24 mouse cellular contexts compared by ENCODE assay signal in genomic region chr10:60708837-60709236, GRCm38 (mm10). TPM values are rescaled to one million over a fixed set of nuclear protein-coding genes. Genes with fewer than 3 reads are reported as not detected.
A peak's percentile ranks its signal among the peaks of the same experiment; 100 is the strongest.
DNase-seq lines count a peak whose midpoint lies in the region; ATAC-seq lines count a peak whose summit lies in the region.
"Had no signal": no experiment of that assay in that cellular context is flagged by ENCODE, and none has a peak within 500 bp of the region (broad histone marks: within the 10 kb centered on the region; RNA-seq: fewer than 3 reads in every experiment).

No protein-coding gene starts in this region.

- H3K36me3 ChIP-seq in liver, embryonic 11.5 days (ENCODE audit: control insufficient read depth, insufficient read depth, low read length), result no peaks in the 10 kb centered on the region
- peaks cover under 1% of the 10 kb centered on the region; the same call in 1 of the 2 replicates for H3K36me3 ChIP-seq in liver, embryonic 13.5 days
- H3K36me3 ChIP-seq: intestine, embryonic 15.5 days had no signal

- H3K9me3 ChIP-seq in liver, embryonic 11.5 days (ENCODE audit: control insufficient read depth, low read length), result no peaks in the 10 kb centered on the region
- no peaks in the 10 kb centered on the region for H3K9me3 ChIP-seq in liver, embryonic 13.5 days (replicated peaks)
- H3K9me3 ChIP-seq: embryonic facial prominence, embryonic 15.5 days; forebrain, embryonic 15.5 days; heart, embryonic 10.5 days; intestine, embryonic 15.5 days had no signal

- DNase-seq in liver, embryonic 11.5 days (ENCODE audit: low spot score), result no peak
- no peak for DNase-seq in liver
- peak; percentile 62 for DNase-seq in kidney, postnatal 10 days
- DNase-seq in liver, embryonic 13.5 days, result no peak
- DNase-seq in adrenal gland, adult 18-20 months (ENCODE audit: low spot score in 2 of 2), result no peak
- DNase-seq in gastrocnemius, postnatal 10 days, result no peak
- DNase-seq in adrenal gland, postnatal 36 days, result no peak
- DNase-seq: adrenal gland, postnatal 25 days; cerebellum, adult 9-10 months; gastrocnemius, postnatal 36 days; layer of hippocampus, adult 9-11 months; lung, embryonic 14.5 days; lung, postnatal 36 days had no signal

- H3K27ac ChIP-seq in liver, embryonic 11.5 days (ENCODE audit: low read depth, low read length), result no peak overlapping the region
- no peak overlapping the region for H3K27ac ChIP-seq in liver, embryonic 13.5 days
- H3K27ac ChIP-seq: embryonic facial prominence, embryonic 15.5 days; forebrain, embryonic 15.5 days; heart, embryonic 10.5 days; intestine, embryonic 15.5 days; limb, embryonic 13.5 days; midbrain, embryonic 13.5 days; stomach, postnatal 0 days had no signal

- 70% methylated on average over 5 of the region's 5 CpGs for WGBS in liver, embryonic 11.5 days
- 60% methylated on average over 5 of the region's 5 CpGs for WGBS in liver, embryonic 13.5 days (ENCODE audit: insufficient replicate concordance)

- H3K4me2 ChIP-seq in liver, embryonic 11.5 days, result no peak overlapping the region
- no peak overlapping the region for H3K4me2 ChIP-seq in liver, embryonic 13.5 days
- H3K4me2 ChIP-seq: embryonic facial prominence, embryonic 15.5 days; forebrain, embryonic 15.5 days; intestine, embryonic 15.5 days; limb, embryonic 13.5 days; lung, embryonic 14.5 days; midbrain, embryonic 13.5 days had no signal

- no peak overlapping the region for H3K4me3 ChIP-seq in liver, embryonic 11.5 days (ENCODE audit: low read depth, low read length)
- H3K4me3 ChIP-seq in liver, embryonic 13.5 days (replicated peaks), result no peak overlapping the region
- H3K4me3 ChIP-seq: embryonic facial prominence, embryonic 15.5 days; forebrain, embryonic 15.5 days; heart, embryonic 10.5 days; intestine, embryonic 15.5 days; limb, embryonic 13.5 days; megakaryocyte, embryonic 14.5 days; midbrain, embryonic 13.5 days had no signal

- H3K27me3 ChIP-seq in liver, embryonic 11.5 days (replicated peaks; ENCODE audit: control insufficient read depth, insufficient read depth, low read length), result no peaks in the 10 kb centered on the region
- H3K27me3 ChIP-seq in liver, embryonic 13.5 days, result no peaks in the 10 kb centered on the region
- H3K27me3 ChIP-seq: embryonic facial prominence, embryonic 15.5 days; forebrain, embryonic 15.5 days; intestine, embryonic 15.5 days; limb, embryonic 13.5 days; midbrain, embryonic 13.5 days had no signal

- peak; percentile 18; the same call in 1 of the 2 replicates for ATAC-seq in liver, embryonic 11.5 days (replicated peaks; ENCODE audit: low FRiP score)
- peak; percentile 73 for ATAC-seq in liver, embryonic 13.5 days (ENCODE audit: low read depth)
- ATAC-seq in CD4-positive, CD25-positive, alpha-beta regulatory T cell, adult 4 months, result no peak
- ATAC-seq: forebrain, embryonic 15.5 days; hindbrain, embryonic 16.5 days; intestine, embryonic 15.5 days; midbrain, embryonic 13.5 days had no signal

- H3K4me1 ChIP-seq in liver, embryonic 11.5 days (replicated peaks; ENCODE audit: control insufficient read depth, insufficient read depth, low read length), result no peaks in the 10 kb centered on the region
- no peaks in the 10 kb centered on the region for H3K4me1 ChIP-seq in liver, embryonic 13.5 days (replicated peaks)
- H3K4me1 ChIP-seq: embryonic facial prominence, embryonic 15.5 days; forebrain, embryonic 15.5 days; heart, embryonic 10.5 days; intestine, embryonic 15.5 days; limb, embryonic 13.5 days; midbrain, embryonic 13.5 days had no signal

- no peak overlapping the region for H3K9ac ChIP-seq in liver, embryonic 11.5 days (ENCODE audit: low read depth, low read length)
- no peak overlapping the region for H3K9ac ChIP-seq in liver, embryonic 13.5 days
- H3K9ac ChIP-seq: embryonic facial prominence, embryonic 15.5 days; forebrain, embryonic 15.5 days; intestine, embryonic 15.5 days; limb, embryonic 13.5 days; lung, embryonic 14.5 days; midbrain, embryonic 13.5 days had no signal

RNA-seq across cellular contexts. Expression of gene Cdh23, which starts 12.5 kb away (rescaled TPM):
- 0.42 and 0.80 TPM in 2 replicates for polyA plus RNA-seq in liver, embryonic 11.5 days (2014; fragmentation: Nextera tagmentation; extraction: Ambion mirVana)
- 0.06 and 0.16 TPM in 2 replicates for polyA plus RNA-seq in liver, embryonic 13.5 days (2015; fragmentation: Nextera tagmentation; extraction: Ambion mirVana)
- total RNA-seq in adrenal gland, adult 18-20 months (2021), result 1 to 10 TPM; 1.3 to 1.8 TPM
- 1 to 10 TPM; 6.7 to 8.1 TPM for polyA plus RNA-seq in CD4-positive, CD25-positive, alpha-beta regulatory T cell, adult 4 months (2017; shearing (Covaris generic))
- total RNA-seq in gastrocnemius, postnatal 10 days (2021), result 1 to 10 TPM; 3.1 to 4.2 TPM
- total RNA-seq in adrenal gland, postnatal 36 days (2021), result 1 to 10 TPM in 1 of 2 experiments, under 1 TPM in 1; 0.79 to 2.0 TPM
- total RNA-seq: common myeloid progenitor, adult 5-6 weeks had no signal

RNA-seq across cellular contexts. Expression of gene Slc29a3, which starts 43.8 kb away (rescaled TPM):
- 4.3 and 4.8 TPM in 2 replicates for polyA plus RNA-seq in liver, embryonic 11.5 days (2014; fragmentation: Nextera tagmentation; extraction: Ambion mirVana)
- 3.3 and 4.3 TPM in 2 replicates for polyA plus RNA-seq in liver, embryonic 13.5 days (2015; fragmentation: Nextera tagmentation; extraction: Ambion mirVana)
- 10 to 100 TPM; 19.4 to 57.7 TPM for total RNA-seq in adrenal gland, adult 18-20 months (2021)
- polyA plus RNA-seq in CD4-positive, CD25-positive, alpha-beta regulatory T cell, adult 4 months (2017; shearing (Covaris generic)), result 10 to 100 TPM; 16.5 to 37.5 TPM
- total RNA-seq in gastrocnemius, postnatal 10 days (2021), result 1 to 10 TPM; 5.7 to 7.8 TPM
- 10 to 100 TPM; 28.8 to 38.7 TPM for total RNA-seq in adrenal gland, postnatal 36 days (2021)
